Mouse (Mus musculus): ENCODE results near the gene Prss36.

- TF ChIP-seq CTCF (conservative IDR thresholded peaks at IDR 0.05 in 1 of 2, IDR thresholded peaks at IDR 0.05 in 1 of 2; ENCODE audit: low read depth in 2 of 2, low read length in 2 of 2) = peak in 1 of 2 experiments; percentile 26; a peak in 2 of 4 replicates
- no peak for TF ChIP-seq E2F4 (IDR thresholded peaks at IDR 0.05; ENCODE audit: insufficient replicate concordance, low read depth, low read length)
- no peak for TF ChIP-seq MEF2A (IDR thresholded peaks at IDR 0.05; ENCODE audit: borderline replicate concordance, low read depth, low read length)
- no peak for TF ChIP-seq POLR2A (IDR thresholded peaks at IDR 0.05; ENCODE audit: low read depth, low read length)
- no peak for TF ChIP-seq NRF1 (IDR thresholded peaks at IDR 0.05; ENCODE audit: low read depth, low read length)
- no peak for TF ChIP-seq ETS1 (conservative IDR thresholded peaks at IDR 0.05; ENCODE audit: low read depth, low read length)
- TF ChIP-seq MAZ (IDR thresholded peaks at IDR 0.05; ENCODE audit: low read depth, low read length) = no peak
- TF ChIP-seq ZNF384 (IDR thresholded peaks at IDR 0.05; ENCODE audit: low read depth, low read length) = no peak
- TF ChIP-seq ZC3H11A (IDR thresholded peaks at IDR 0.05; ENCODE audit: low read depth, low read length) = no peak
- TF ChIP-seq HCFC1 (IDR thresholded peaks at IDR 0.05; ENCODE audit: low read depth, low read length) = no peak
These were observed 14.1 kb downstream of the Prss36 start for GRCm38 (mm10) chr7:127932273-127933031.
